Mouse (Mus musculus) midbrain, embryonic 16.5 days (tissue): ENCODE measurements around the gene Slc7a6. TPM values are rescaled to one million over a fixed set of nuclear protein-coding genes. Genes with fewer than 3 reads are reported as not detected.
A peak's percentile ranks its signal among the peaks of the same experiment; 100 is the strongest.

Experiments used
- ATAC-seq: fragments of 200-750 bp; cut with Nextera tagmentation; 2 replicates; pipeline ENCODE4 v1.8.0; 2017; ENCODE audit warnings: moderate TSS enrichment
- H3K27ac ChIP-seq: fragments of 300-500 bp; sonication (generic); 2 replicates; pipeline ENCODE4 v1.5.1; 2014; ENCODE audit warnings: mild to moderate bottlenecking, low read length, mixed read lengths
- H3K27me3 ChIP-seq: fragments of 300-500 bp; sonication (generic); 2 replicates; pipeline ENCODE4 v1.6.1; 2014; ENCODE audit warnings: low read depth, low read length, mixed read lengths; ENCODE audit not compliant: control insufficient read depth, insufficient read depth
- H3K36me3 ChIP-seq: fragments of 300-500 bp; sonication (generic); 2 replicates; pipeline ENCODE4 v1.6.1; 2014; ENCODE audit warnings: mild to moderate bottlenecking, low read length, moderate library complexity, mixed read lengths; ENCODE audit not compliant: control insufficient read depth, insufficient read depth
- H3K4me1 ChIP-seq: fragments of 300-500 bp; sonication (generic); 2 replicates; pipeline ENCODE4 v1.6.1; 2014; ENCODE audit warnings: mild to moderate bottlenecking, low read length, mixed read lengths; ENCODE audit not compliant: control insufficient read depth, insufficient read depth
- H3K4me2 ChIP-seq: fragments of 300-500 bp; sonication (generic); 2 replicates; pipeline ENCODE4 v1.6.1; 2014; ENCODE audit warnings: mild to moderate bottlenecking, low read length, mixed read lengths
- H3K4me3 ChIP-seq: fragments of 300-500 bp; sonication (generic); 2 replicates; pipeline ENCODE4 v1.5.1; 2014; ENCODE audit warnings: low read depth, mild to moderate bottlenecking, low read length, moderate library complexity, mixed read lengths
- H3K9ac ChIP-seq: fragments of 300-500 bp; sonication (generic); 2 replicates; pipeline ENCODE4 v1.6.1; 2014; ENCODE audit warnings: low read depth, low read length, mixed read lengths
- H3K9me3 ChIP-seq: fragments of 300-500 bp; sonication (generic); replicated peaks from 2 replicates; pipeline ENCODE4 v1.6.1; 2014; ENCODE audit warnings: mild to moderate bottlenecking, low read length, mixed read lengths; ENCODE audit not compliant: control insufficient read depth, poor library complexity, severe bottlenecking
- WGBS: fragments of 180-500 bp; shearing (Covaris S2); extraction: QIAGEN DNeasy Blood & Tissue Kit; methylation state at CpG from one replicate; pipeline ENCODE4 v1.1.7; 2014; 5-methylcytosine and 5-hydroxymethylcytosine counted together
- polyA plus RNA-seq: library from polyadenylated mRNA; unstranded; fragments of >200 nt; fragmentation: Nextera tagmentation; extraction: Ambion mirVana; gene quantifications from 2 replicates; pipeline ENCODE4 v1.2.1, GENCODE M21; 2015

Gene Slc7a6
- 41.8 and 53.5 TPM in 2 replicates for polyA plus RNA-seq

DNA sequence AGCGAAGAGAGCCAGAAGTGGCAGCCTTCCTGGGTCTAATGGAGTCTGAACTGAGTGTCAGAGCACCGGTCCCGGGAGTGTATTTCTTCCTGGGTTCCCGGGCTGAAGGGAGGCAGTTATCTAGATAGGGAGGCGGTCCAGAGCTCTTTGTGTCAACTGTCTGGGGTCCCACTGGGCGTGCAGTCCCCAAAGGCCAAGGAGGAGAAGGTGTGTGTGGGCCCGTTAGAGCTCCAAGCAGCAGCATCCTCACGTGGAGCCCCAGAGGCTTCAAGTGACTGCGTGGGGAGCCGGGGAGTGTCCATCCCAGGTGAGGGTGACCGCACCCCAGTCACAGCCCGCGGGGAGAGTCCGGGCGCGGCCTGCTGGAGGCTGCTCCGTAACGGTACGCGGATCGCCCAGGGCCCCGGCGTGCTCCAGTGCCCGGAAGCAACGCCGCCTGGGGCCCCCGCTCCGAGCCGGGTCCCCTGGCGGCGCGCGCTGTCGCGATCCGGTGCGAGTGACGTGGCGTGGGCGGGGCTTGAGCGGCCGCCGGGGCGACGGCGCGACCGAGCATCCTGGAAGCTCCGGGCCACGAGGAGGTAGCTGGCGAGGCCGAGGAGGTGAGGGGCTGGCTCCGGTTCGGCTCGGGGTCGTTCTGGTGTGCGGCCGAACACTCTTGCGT lies at the start of gene Slc7a6:
TSS of gene Slc7a6 (plus strand) at position 502 of the 661 bp plus-strand sequence.
- Histone ChIP-seq H3K4me2 (peak within 1 kb of the TSS; percentile 67), H3K9ac (peak within 1 kb of the TSS; percentile 71), H3K9me3 (no peaks in the 10 kb centered on the region), H3K4me1 (peaks cover 12% of the 10 kb centered on the region), H3K27me3 (no peaks in the 10 kb centered on the region), H3K36me3 (peaks cover 5% of the 10 kb centered on the region; the same call in 1 of the 2 replicates), H3K27ac (peak within 1 kb of the TSS; percentile 94), H3K4me3 (peak within 1 kb of the TSS; percentile 79)
- under 1% methylated on average over 54 of the region's 59 CpGs for WGBS
- peak; percentile 91 for ATAC-seq

- ATAC-seq, result no peak
- H3K27ac ChIP-seq, result no peak overlapping the region
- 79% methylated on average over 3 of the region's 3 CpGs for WGBS
- H3K4me2 ChIP-seq, result no peak overlapping the region
- H3K36me3 ChIP-seq, result peaks cover 8% of the 10 kb centered on the region; the same call in 1 of the 2 replicates
- no peaks in the 10 kb centered on the region for H3K4me1 ChIP-seq
- H3K9ac ChIP-seq, result no peak overlapping the region
- H3K9me3 ChIP-seq, result no peaks in the 10 kb centered on the region
- no peaks in the 10 kb centered on the region for H3K27me3 ChIP-seq
- no peak overlapping the region for H3K4me3 ChIP-seq
Measured at GRCm38 (mm10) chr8:106123443-106123842, 45.2 kb upstream of the Slc7a6 start.

DNA sequence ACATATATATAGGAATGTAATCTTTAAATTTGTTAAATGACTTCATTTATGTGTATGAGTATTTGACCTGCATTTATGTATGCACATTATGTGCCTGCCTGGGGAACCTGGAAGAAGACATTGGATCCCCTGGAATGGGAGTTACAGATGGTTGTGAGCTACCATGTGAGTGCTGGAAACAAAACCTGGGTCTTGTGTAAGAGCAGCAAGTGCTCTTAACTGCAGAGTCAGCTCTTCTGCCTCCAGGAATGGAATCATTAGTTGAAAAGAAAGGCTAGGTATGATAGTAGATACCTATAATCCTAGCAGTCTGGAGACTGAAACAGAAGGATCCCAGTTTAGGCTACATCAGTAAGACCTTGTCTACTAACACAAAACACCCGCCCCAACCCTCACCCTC lies 42.6 kb upstream of the Slc7a6 start:
- H3K36me3 ChIP-seq, result peaks cover 8% of the 10 kb centered on the region; the same call in 1 of the 2 replicates
- no peak overlapping the region for H3K9ac ChIP-seq
- no peak overlapping the region for H3K4me3 ChIP-seq
- no peak for ATAC-seq
- 94% methylated on average over 1 of the region's 1 CpGs for WGBS
- no peaks in the 10 kb centered on the region for H3K9me3 ChIP-seq
- H3K4me1 ChIP-seq, result no peaks in the 10 kb centered on the region
- no peak overlapping the region for H3K27ac ChIP-seq
- no peaks in the 10 kb centered on the region for H3K27me3 ChIP-seq
- no peak overlapping the region for H3K4me2 ChIP-seq

DNA sequence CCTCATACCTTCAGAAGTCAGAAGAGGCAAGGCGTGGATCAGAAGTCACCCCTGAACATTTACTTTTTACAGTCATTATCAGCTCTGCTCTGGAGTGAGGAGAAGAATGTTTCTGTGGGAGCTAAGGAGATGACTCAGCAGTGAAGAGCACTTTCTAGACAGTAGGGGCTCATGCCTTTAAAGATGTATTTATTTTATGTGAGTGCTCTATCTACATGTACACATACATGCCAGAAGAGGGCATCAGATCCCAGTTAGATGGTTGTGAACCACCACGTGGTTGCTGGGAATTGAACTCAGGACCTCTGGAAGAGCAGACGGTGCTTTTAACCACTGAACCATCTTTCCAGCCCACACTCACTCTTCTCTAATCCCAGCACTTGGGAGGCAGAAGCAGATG lies 41.6 kb upstream of the Slc7a6 start:
- no peak overlapping the region for H3K9ac ChIP-seq
- no peaks in the 10 kb centered on the region for H3K9me3 ChIP-seq
- ATAC-seq, result no peak
- WGBS, result 80% methylated on average over 3 of the region's 3 CpGs
- peaks cover 8% of the 10 kb centered on the region; the same call in 1 of the 2 replicates for H3K36me3 ChIP-seq
- H3K4me2 ChIP-seq, result no peak overlapping the region
- H3K27ac ChIP-seq, result no peak overlapping the region
- no peaks in the 10 kb centered on the region for H3K27me3 ChIP-seq
- no peak overlapping the region for H3K4me3 ChIP-seq
- H3K4me1 ChIP-seq, result no peaks in the 10 kb centered on the region

GRCm38 (mm10) chr8:106127882-106128410 lies 40.7 kb upstream of the Slc7a6 start:
- no peak for ATAC-seq
- Histone ChIP-seq H3K9ac (no peak overlapping the region), H3K27me3 (0 out of 2 replicates have a peak, but pooled peaks cover 1% of the 10 kb centered on the region), H3K4me3 (no peak overlapping the region), H3K27ac (no peak overlapping the region), H3K4me1 (no peaks in the 10 kb centered on the region), H3K36me3 (peaks cover 8% of the 10 kb centered on the region; the same call in 1 of the 2 replicates), H3K4me2 (no peak overlapping the region), H3K9me3 (no peaks in the 10 kb centered on the region)
- 90% methylated on average over 10 of the region's 10 CpGs for WGBS

DNA sequence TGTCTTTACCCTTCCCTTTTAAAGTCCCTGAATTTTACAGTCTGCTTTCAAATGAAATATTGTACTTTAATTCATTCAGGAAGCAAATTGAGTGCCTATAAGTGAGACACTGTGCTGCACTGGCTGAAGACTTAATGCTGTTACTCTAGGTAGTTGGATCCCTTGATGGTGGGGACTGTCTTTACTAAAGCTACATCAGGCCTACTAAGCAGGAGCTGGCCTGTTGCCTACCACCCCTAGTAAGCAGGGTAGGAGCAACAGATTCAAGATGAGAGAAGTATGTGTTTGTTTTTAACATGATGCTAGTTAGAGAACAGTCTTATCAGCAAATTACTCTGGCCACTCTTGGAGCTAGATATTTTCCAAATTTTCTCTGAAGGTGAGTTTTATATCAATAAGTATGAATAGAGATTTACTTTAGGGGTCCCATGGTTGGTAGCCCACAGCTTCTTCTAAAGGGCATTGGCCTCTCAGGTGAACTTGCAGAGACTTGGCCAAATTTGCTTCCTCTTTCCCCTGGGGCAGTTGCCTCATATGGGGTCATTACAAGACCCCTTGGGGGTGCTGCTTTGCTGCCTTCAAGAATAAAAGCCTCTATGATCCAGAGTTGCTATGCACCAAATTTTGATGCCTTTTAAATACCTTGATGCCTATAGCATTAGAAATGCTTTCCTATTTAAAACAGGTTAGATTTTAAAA lies 39.3 kb upstream of the Slc7a6 start:
- no peak overlapping the region for H3K4me3 ChIP-seq
- H3K4me2 ChIP-seq, result no peak overlapping the region
- H3K27ac ChIP-seq, result no peak overlapping the region
- H3K9me3 ChIP-seq, result no peaks in the 10 kb centered on the region
- H3K27me3 ChIP-seq, result peaks cover 16% of the 10 kb centered on the region
- no peak overlapping the region for H3K9ac ChIP-seq
- no peak for ATAC-seq
- H3K36me3 ChIP-seq, result 0 out of 2 replicates have a peak, but pooled peaks cover 5% of the 10 kb centered on the region
- no peaks in the 10 kb centered on the region for H3K4me1 ChIP-seq

- H3K4me3 ChIP-seq, result no peak overlapping the region
- 86% methylated on average over 2 of the region's 2 CpGs for WGBS
- H3K27me3 ChIP-seq, result peaks cover 22% of the 10 kb centered on the region
- H3K4me1 ChIP-seq, result no peaks in the 10 kb centered on the region
- H3K4me2 ChIP-seq, result no peak overlapping the region
- H3K27ac ChIP-seq, result no peak overlapping the region
- 0 out of 2 replicates have a peak, but pooled peaks cover 5% of the 10 kb centered on the region for H3K36me3 ChIP-seq
- H3K9me3 ChIP-seq, result no peaks in the 10 kb centered on the region
- no peak for ATAC-seq
- H3K9ac ChIP-seq, result no peak overlapping the region
Measured at GRCm38 (mm10) chr8:106129997-106130396, 38.7 kb upstream of the Slc7a6 start.

DNA sequence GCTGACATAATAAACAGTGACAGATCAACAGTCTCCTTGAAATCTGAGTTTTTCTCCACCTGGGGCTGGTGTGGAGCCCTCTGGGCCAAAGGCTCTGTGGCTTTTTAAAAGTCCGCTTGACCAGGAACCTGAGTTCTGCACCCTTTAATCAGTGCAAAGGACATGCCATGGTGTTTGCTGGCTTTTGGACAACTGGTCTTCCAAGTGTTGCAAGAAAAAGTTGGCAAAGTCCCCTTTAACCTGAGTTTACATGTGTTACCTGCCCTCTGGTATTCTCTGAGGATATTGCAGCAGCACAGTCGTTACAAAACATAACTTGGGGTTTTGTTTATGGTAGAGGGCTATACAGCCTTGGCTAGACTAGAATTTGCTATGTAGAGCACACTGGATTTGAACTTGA lies 38.2 kb upstream of the Slc7a6 start:
- H3K27ac ChIP-seq, result no peak overlapping the region
- WGBS, result 86% methylated on average over 2 of the region's 2 CpGs
- H3K4me1 ChIP-seq, result 0 out of 2 replicates have a peak, but pooled peaks cover under 1% of the 10 kb centered on the region
- H3K4me3 ChIP-seq, result no peak overlapping the region
- no peak overlapping the region for H3K9ac ChIP-seq
- H3K36me3 ChIP-seq, result 0 out of 2 replicates have a peak, but pooled peaks cover 5% of the 10 kb centered on the region
- H3K27me3 ChIP-seq, result peaks cover 27% of the 10 kb centered on the region
- ATAC-seq, result no peak
- H3K4me2 ChIP-seq, result no peak overlapping the region
- no peaks in the 10 kb centered on the region for H3K9me3 ChIP-seq

DNA sequence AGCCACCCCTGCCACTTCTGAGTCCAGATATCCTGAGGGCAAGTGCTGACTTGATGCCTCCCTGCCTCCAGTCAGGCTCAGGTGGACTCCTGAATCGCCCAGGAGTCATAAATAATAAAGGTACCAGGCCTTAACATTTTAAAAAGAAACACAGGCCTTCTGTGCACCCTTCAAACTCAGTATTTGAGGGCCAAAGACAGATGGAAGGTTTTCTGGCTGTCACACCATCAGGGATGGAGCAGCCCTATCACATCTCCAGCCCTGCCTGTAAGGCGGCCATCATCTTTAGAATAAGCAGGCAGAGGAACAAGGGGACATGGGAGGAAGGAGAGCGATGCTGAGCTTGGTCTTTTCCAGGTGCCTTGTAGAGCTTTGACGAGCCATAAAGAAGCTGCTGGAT lies 37.6 kb upstream of the Slc7a6 start:
- Histone ChIP-seq H3K27ac (no peak overlapping the region), H3K4me1 (peaks cover 5% of the 10 kb centered on the region), H3K4me3 (no peak overlapping the region), H3K9me3 (no peaks in the 10 kb centered on the region), H3K4me2 (no peak overlapping the region), H3K27me3 (peaks cover 32% of the 10 kb centered on the region), H3K36me3 (0 out of 2 replicates have a peak, but pooled peaks cover 5% of the 10 kb centered on the region), H3K9ac (no peak overlapping the region)
- no peak for ATAC-seq
- WGBS, result 90% methylated on average over 4 of the region's 4 CpGs
